Mouse (Mus musculus) mouse embryonic stem cell (cell line): ENCODE results near the gene Pate1.

ENCODE experiments used
- in situ Hi-C, 2 experiments: fragments of 300-500 bp; cut with MboI; formaldehyde crosslinking; loops; 1 replicate in 1 of 2; 3 replicates in 1 of 2; pipeline ENCODE4 v1.14.3; 2019 to 2020; ENCODE audit warnings: low sequenced_read_pairs in 2 of 2, low pct_unique_long_range_greater_than_20kb in 1 of 2, mixed read lengths in 1 of 2; ENCODE audit not compliant: unreplicated experiment in 1 of 2

The Pate1 gene

DNA sequence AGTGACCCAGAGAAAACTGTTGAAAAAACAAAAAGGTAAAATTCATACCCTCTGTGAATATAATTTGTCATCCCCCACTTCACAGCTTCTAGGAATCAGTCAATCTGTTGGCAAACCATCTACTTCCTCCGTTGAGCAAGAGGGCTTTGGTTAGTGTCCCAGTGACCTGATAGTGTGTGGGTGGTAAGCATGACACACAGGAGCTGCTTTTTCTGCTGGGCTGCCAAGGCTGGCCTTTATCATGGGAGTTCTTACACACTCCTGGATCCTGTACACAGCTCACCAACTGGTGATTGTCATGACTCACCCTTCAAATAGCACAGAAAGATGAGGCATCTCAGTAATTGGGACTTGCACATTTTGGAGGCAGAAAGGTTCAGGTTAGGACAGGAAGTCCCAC is at the start of gene Pate1:
Gene Pate1, minus strand, starts transcription at position 378 of the 400 bp plus-strand sequence.
- in situ Hi-C loops: no loop called here

GRCm38 (mm10) chr9:35707265-35707664 is 20.1 kb upstream of the Pate1 start:
- in situ Hi-C loops: no loop called here

GRCm38 (mm10) chr9:35691924-35692323 is 4.7 kb upstream of the Pate1 start:
- in situ Hi-C loops: no loop called here

DNA sequence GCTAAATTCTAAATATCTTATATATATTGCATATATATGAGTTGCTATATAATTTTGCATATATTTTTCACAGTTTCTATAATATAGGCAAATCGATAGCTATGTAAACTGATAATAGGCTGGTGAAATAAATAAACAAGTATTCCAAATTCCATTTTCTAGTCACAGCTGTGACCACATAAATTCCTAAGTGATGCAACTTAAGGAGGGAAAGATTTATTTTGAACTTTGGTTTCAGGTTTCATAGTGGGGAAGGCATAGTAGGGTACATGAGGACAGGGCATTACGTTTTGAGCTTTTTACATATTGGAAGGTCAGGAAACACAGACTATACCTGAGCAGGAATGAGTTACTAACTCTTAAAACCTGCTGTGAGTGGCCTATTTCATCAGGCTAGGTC is 13.6 kb downstream of the Pate1 start:
- in situ Hi-C loops: no loop called here

- in situ Hi-C loops: no loop called here
Observed at GRCm38 (mm10) chr9:35648102-35648501, 39.1 kb downstream of the Pate1 start, which contains the start of gene Pate3. Pate3 (minus strand) TSS chr9:35648202.
